Mouse (Mus musculus): ENCODE measurements at regions not wholly inside any gene's neighbourhood (a gene's known extent, or its start where the extent isn't known, plus 50 kb on each side); places are given as distances from the start of the nearest gene placed in this dataset.

- no peak for DNase-seq
- TF ChIP-seq CTCF (IDR thresholded peaks at IDR 0.05): no peak
- no peak overlapping the region for H3K4me3 ChIP-seq
- intact Hi-C loops (cut with DNase I): no loop called here
- no peak overlapping the region for H3K27ac ChIP-seq
Measured at GRCm38 (mm10) chr9:112608932-112609331, 373.2 kb upstream of the Arpp21 start.

GRCm38 (mm10) chr9:112607221-112607620, 371.5 kb upstream of the Arpp21 start:
- no peak overlapping the region for H3K4me3 ChIP-seq
- TF ChIP-seq CTCF (IDR thresholded peaks at IDR 0.05): no peak
- no peak for DNase-seq
- intact Hi-C loops (cut with DNase I): no loop called here
- H3K27ac ChIP-seq: no peak overlapping the region

GRCm38 (mm10) chr9:112595731-112596130, 360.0 kb upstream of the Arpp21 start:
- H3K4me3 ChIP-seq: no peak overlapping the region
- intact Hi-C loops (cut with DNase I): no loop called here
- no peak overlapping the region for H3K27ac ChIP-seq
- no peak for TF ChIP-seq CTCF (IDR thresholded peaks at IDR 0.05)
- no peak for DNase-seq

GRCm38 (mm10) chr9:112590241-112590640, 354.5 kb upstream of the Arpp21 start:
- Histone ChIP-seq H3K27ac (no peak overlapping the region), H3K4me3 (no peak overlapping the region)
- no peak for TF ChIP-seq CTCF (IDR thresholded peaks at IDR 0.05)
- no peak for DNase-seq
- intact Hi-C loops (cut with DNase I): no loop called here

GRCm38 (mm10) chr9:112573316-112573715, 337.6 kb upstream of the Arpp21 start:
- no peak overlapping the region for H3K4me3 ChIP-seq
- no peak for TF ChIP-seq CTCF (IDR thresholded peaks at IDR 0.05)
- no peak for DNase-seq
- intact Hi-C loops (cut with DNase I): no loop called here
- no peak overlapping the region for H3K27ac ChIP-seq

GRCm38 (mm10) chr9:112561348-112561747, 325.6 kb upstream of the Arpp21 start:
- no peak for DNase-seq
- H3K4me3 ChIP-seq: no peak overlapping the region
- intact Hi-C loops (cut with DNase I): no loop called here
- no peak for TF ChIP-seq CTCF (IDR thresholded peaks at IDR 0.05)
- no peak overlapping the region for H3K27ac ChIP-seq

- no peak overlapping the region for H3K4me3 ChIP-seq
- no peak for TF ChIP-seq CTCF (IDR thresholded peaks at IDR 0.05)
- no peak for DNase-seq
- H3K27ac ChIP-seq: no peak overlapping the region
- intact Hi-C loops (cut with DNase I): no loop called here
Measured at GRCm38 (mm10) chr9:112560226-112560625, 324.5 kb upstream of the Arpp21 start.

GRCm38 (mm10) chr9:112537924-112538323, 302.2 kb upstream of the Arpp21 start:
- intact Hi-C loops (cut with DNase I): no loop called here
- H3K4me3 ChIP-seq: no peak overlapping the region
- no peak for DNase-seq
- no peak overlapping the region for H3K27ac ChIP-seq
- TF ChIP-seq CTCF (IDR thresholded peaks at IDR 0.05): no peak

- no peak for DNase-seq
- TF ChIP-seq CTCF (IDR thresholded peaks at IDR 0.05): no peak
- no peak overlapping the region for H3K4me3 ChIP-seq
- no peak overlapping the region for H3K27ac ChIP-seq
- intact Hi-C loops (cut with DNase I): no loop called here
Measured at GRCm38 (mm10) chr9:112525377-112525776, 289.6 kb upstream of the Arpp21 start.

- no peak for TF ChIP-seq CTCF (IDR thresholded peaks at IDR 0.05)
- Histone ChIP-seq H3K4me3 (no peak overlapping the region), H3K27ac (no peak overlapping the region)
- intact Hi-C loops (cut with DNase I): no loop called here
- no peak for DNase-seq
Measured at GRCm38 (mm10) chr9:112523251-112523650, 287.5 kb upstream of the Arpp21 start.

GRCm38 (mm10) chr9:112510716-112511115, 275.0 kb upstream of the Arpp21 start:
- DNase-seq: no peak
- no peak overlapping the region for H3K4me3 ChIP-seq
- H3K27ac ChIP-seq: no peak overlapping the region
- intact Hi-C loops (cut with DNase I): no loop called here
- TF ChIP-seq CTCF (IDR thresholded peaks at IDR 0.05): no peak

GRCm38 (mm10) chr9:112506871-112507270, 271.1 kb upstream of the Arpp21 start:
- DNase-seq: no peak
- TF ChIP-seq CTCF (IDR thresholded peaks at IDR 0.05): no peak
- H3K27ac ChIP-seq: no peak overlapping the region
- intact Hi-C loops (cut with DNase I): no loop called here
- H3K4me3 ChIP-seq: no peak overlapping the region

GRCm38 (mm10) chr9:112498676-112499075, 262.9 kb upstream of the Arpp21 start:
- DNase-seq: no peak
- Histone ChIP-seq H3K27ac (no peak overlapping the region), H3K4me3 (no peak overlapping the region)
- TF ChIP-seq CTCF (IDR thresholded peaks at IDR 0.05): no peak
- intact Hi-C loops (cut with DNase I): no loop called here

- intact Hi-C loops (cut with DNase I): no loop called here
- Histone ChIP-seq H3K27ac (no peak overlapping the region), H3K4me3 (no peak overlapping the region)
- TF ChIP-seq CTCF (IDR thresholded peaks at IDR 0.05): no peak
- DNase-seq: no peak
Measured at GRCm38 (mm10) chr9:112495930-112496527, 260.3 kb upstream of the Arpp21 start.
